Mouse (Mus musculus) thymus, postnatal 10 days (tissue): ENCODE measurements around the gene Mrpl51.

Source experiments
- DNase-seq, 2 experiments: peaks; one replicate each; pipeline ENCODE4 v3.0.0; 2021; ENCODE audit warnings: low spot score in 2 of 2

The Mrpl51 gene

GRCm38 (mm10) chr6:125192016-125192714 is 564 bp downstream of the Mrpl51 start:
- DNase-seq: peak; percentile 84 to 90

- no peak for DNase-seq
These were observed 1.2 kb downstream of the Mrpl51 start for GRCm38 (mm10) chr6:125192841-125193240.

- DNase-seq: no peak
These were observed 1.8 kb downstream of the Mrpl51 start for GRCm38 (mm10) chr6:125193390-125193789.

GRCm38 (mm10) chr6:125195541-125196075 is 4.0 kb downstream of the Mrpl51 start:
- no peak for DNase-seq

GRCm38 (mm10) chr6:125196301-125196700 is 4.7 kb downstream of the Mrpl51 start:
- no peak for DNase-seq

- DNase-seq: no peak
These were observed 5.6 kb downstream of the Mrpl51 start for GRCm38 (mm10) chr6:125197166-125197565.

GRCm38 (mm10) chr6:125210436-125210835 is 18.8 kb downstream of the Mrpl51 start:
- no peak for DNase-seq

GRCm38 (mm10) chr6:125212621-125213020 is 21.0 kb downstream of the Mrpl51 start:
- no peak for DNase-seq

- no peak for DNase-seq
These were observed 21.5 kb downstream of the Mrpl51 start for GRCm38 (mm10) chr6:125213129-125213528.

GRCm38 (mm10) chr6:125213715-125214114 is 22.1 kb downstream of the Mrpl51 start:
- DNase-seq: no peak

- peak; percentile 89 to 90 for DNase-seq
These were observed 23.8 kb downstream of the Mrpl51 start, which contains the start of gene Vamp1 for GRCm38 (mm10) chr6:125215148-125215954. Vamp1 (plus strand) TSS chr6:125215551.

GRCm38 (mm10) chr6:125216898-125217297 is 25.3 kb downstream of the Mrpl51 start:
- no peak for DNase-seq

GRCm38 (mm10) chr6:125217899-125218298 is 26.3 kb downstream of the Mrpl51 start:
- DNase-seq: no peak

GRCm38 (mm10) chr6:125218963-125219362 is 27.4 kb downstream of the Mrpl51 start:
- peak; percentile 72 to 83 for DNase-seq

- DNase-seq: peak in 1 of 2 experiments; percentile 37
These were observed 29.6 kb downstream of the Mrpl51 start for GRCm38 (mm10) chr6:125221115-125221745.

- peak; percentile 89 to 96 for DNase-seq
These were observed 30.5 kb downstream of the Mrpl51 start for GRCm38 (mm10) chr6:125222146-125222545.

GRCm38 (mm10) chr6:125222577-125222976 is 31.0 kb downstream of the Mrpl51 start:
- DNase-seq: peak in 1 of 2 experiments; percentile 49

GRCm38 (mm10) chr6:125225518-125226115 is 34.0 kb downstream of the Mrpl51 start:
- peak in 1 of 2 experiments; percentile 42 for DNase-seq

GRCm38 (mm10) chr6:125230571-125230970 is 39.0 kb downstream of the Mrpl51 start:
- DNase-seq: peak in 1 of 2 experiments; percentile 36

- peak; percentile 78 to 80 for DNase-seq
These were observed 39.8 kb downstream of the Mrpl51 start, which contains the start of gene Tapbpl for GRCm38 (mm10) chr6:125231117-125232044. Tapbpl (minus strand) TSS chr6:125231860.
